Mouse (Mus musculus) stomach, postnatal 0 days (tissue): Measurements from ENCODE around the gene Tgfb2.

Experiments
- CTCF ChIP-seq: IDR thresholded peaks from 2 replicates; pipeline ENCODE4 v1.5.1; 2016; ENCODE audit warnings: antibody characterized with exemption, low read depth, mild to moderate bottlenecking, moderate library complexity
- EP300 ChIP-seq: optimal IDR thresholded peaks from 2 replicates; pipeline ENCODE3; 2016; ENCODE audit warnings: antibody characterized with exemption

- TF ChIP-seq CTCF (no peak), EP300 (no peak)
These were observed 47.0 kb downstream of the Tgfb2 start for GRCm38 (mm10) chr1:186658783-186659182.
